Mouse (Mus musculus): Measurements from ENCODE around the gene Defb19. TPM values are rescaled to one million over a fixed set of nuclear protein-coding genes. Genes with fewer than 3 reads are reported as not detected.

The Defb19 gene
- polyA plus RNA-seq (2015; fragmentation: Illumina TruSeq; extraction: RNeasy Lipid Tissue Mini Kit (QIAGEN cat#74804); ENCODE audit: insufficient read depth, low read depth, low replicate concordance) = not detected

DNA sequence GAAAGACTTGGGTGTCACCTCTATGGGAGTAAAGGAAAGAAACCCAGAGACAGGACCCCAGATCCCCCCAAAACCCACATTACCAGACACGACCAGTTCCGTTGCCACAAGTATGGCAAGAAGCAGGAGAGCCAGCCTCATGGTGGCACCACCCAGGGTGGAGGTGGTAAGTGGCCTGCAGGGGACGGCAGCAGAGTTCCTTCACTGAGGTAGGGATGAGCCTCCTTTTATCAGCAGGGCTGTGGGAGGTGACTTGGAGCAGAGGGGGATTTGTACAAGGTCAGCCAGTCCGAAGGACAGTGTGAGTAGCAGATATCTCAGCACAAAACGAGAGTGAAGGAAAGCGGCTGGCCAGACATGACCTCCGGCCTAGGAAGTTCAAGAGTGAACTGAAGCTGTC lies at the start of gene Defb19:
Gene Defb19, minus strand, starts transcription at position 206 of the 400 bp plus-strand sequence.

DNA sequence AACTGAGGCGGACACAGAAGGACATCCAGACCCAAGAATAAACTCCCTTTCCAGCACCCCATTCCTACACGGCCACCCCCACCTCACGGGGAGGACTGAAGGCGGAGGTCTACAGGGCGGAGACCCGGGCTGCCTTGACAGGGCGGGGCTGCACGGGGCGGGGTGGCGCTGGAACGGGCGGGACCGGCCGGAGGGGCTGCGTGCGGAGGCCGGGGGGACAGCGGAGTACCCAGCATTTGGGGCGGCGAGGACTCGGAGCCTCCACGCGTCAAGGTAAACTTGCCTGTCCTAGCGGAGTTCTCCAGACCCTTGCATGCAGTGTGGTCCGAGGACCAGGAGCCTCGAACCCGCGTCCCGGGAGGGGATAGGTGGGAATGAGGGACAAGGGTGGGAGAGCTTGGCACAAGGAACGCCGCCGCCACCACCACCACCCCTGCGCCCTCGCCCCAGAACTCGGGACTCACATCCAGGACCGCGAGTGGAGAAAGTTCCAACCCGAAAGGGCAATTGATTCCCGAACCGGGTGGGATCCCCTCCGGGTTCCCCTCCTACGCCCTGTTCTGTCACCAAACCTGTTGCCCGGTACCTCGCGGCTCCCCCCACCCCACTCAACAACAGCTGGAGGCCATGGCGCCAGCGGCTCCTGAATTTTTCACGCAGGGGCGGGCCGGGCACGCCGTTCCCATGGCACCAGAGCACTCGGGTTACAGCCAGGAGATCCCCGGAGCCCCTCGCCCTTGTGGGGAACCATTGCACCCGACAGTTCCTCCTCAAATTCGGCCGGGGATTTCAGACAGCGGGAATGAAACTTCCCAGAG lies 46.9 kb upstream of the Defb19 start, which contains the start of gene Rem1:
Gene Rem1, plus strand, starts transcription at position 178 of the 818 bp plus-strand sequence.

DNA sequence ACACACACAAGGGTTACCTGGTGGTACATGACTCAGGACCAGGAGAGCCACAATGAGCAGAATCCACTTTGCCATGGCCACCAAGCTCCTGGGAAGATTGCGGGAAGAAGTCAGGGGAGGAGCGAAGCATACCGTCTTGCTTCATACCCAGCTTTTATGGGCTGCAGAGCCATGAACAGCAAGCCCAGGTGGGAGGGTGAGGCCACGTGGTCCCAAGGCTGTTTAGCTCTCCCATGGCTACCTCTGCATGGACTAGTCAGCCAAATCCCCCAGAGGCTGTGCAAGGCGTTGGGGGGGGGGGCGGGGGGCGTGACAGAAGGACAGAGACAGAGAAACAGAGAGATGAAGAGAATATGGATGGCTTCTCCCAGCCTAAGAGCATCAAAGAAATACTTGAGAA lies 42.8 kb upstream of the Defb19 start, which contains the start of gene Defb25:
Gene Defb25, minus strand, starts transcription at position 101 of the 400 bp plus-strand sequence.

DNA sequence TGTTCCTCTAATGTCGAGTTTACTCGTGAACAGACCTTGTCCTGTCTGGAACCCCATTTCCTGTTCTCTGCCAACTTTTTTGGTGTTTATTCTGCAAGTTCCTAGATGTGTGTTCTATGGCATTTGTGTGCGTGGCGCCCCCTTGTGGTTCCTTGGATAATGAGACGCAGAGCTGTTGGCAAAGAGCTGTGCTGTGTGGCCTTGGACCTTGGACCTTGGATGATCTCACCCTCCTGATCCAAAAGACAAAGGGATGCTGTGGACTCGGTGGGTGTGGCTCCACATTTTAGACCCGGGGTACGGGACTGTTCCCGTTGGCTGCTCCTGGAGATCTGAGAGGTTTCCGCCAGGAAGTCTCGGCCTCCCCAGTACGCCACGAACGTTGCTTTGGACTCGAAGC lies 23.9 kb upstream of the Defb19 start, which contains the start of gene Defb36:
Gene Defb36, plus strand, starts transcription at position 271 of the 400 bp plus-strand sequence.

DNA sequence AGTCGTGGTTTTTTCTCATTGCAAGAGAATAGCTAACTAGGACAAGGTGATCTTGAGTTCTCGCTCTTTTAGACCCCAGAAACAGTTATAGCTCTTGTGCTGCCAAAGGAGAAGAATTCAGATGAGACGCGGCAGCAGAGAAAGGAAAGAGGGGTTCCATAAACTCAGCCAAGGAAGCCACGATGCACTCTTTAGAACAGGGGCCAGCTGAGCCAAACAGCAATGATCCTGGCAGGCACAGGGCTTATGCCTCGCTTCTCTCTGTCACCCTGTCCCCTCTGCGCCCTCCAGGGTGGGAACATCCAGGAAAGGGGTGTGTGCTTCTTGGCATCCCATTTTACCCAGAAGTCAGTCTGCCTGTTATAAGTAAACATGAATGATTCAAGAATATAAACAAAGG lies 19.2 kb upstream of the Defb19 start, which contains the start of gene Defb45:
Gene Defb45, minus strand, starts transcription at position 101 of the 400 bp plus-strand sequence.

DNA sequence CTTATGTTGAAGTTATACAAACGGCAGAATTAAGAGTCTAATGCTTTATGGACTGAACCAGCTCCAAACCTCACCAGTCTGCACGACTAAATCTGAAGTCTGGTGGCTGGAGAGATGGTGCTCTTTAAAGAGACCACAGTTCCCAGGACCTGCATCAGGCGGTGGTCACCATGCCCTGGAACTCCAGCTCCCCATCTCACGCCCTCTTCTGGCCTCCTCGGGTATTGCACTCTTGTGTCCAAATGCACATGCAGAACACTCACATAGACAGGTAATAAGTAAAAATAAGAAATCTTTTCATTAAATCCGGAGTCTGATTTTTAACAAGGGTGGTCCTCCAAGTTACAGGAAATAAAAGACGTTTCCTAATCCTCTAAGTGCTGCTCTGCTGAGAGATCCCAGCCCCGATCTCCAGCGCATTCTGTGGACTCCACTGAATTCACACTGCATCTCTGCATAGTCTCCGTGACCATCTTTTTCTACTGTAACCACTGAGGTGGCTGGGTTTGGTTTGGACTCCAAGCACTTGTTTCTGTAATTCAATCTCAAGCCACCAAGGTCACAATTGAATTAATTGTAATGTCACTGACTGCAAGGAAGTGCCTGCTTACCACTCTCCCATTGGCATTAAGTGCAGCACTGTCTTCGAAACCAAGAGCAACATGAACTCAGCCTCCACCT lies 7.9 kb downstream of the Defb19 start, which contains the start of gene Defb21:
Gene Defb21, plus strand, starts transcription at position 631 of the 681 bp plus-strand sequence.

DNA sequence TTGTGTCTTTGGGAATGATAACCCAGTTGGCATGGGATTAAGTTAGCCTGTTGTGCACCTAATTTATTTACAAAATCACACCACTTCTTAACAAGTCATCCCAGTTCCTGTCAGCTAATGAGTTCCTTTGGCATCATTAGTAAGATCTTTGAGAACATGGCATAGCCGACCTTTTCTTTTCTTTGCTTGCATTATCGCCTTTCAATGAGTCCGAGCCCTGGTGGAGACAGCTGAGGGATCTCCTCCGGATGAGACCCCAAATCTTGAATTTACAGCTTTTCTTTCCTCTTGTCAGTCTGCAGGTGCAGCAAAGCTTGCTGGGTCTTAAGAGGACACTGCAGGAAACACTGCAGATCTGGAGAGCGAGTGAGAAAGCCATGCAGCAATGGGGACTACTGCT lies 11.1 kb downstream of the Defb19 start, which contains the start of gene Gm17416:
Gene Gm17416, plus strand, starts transcription at position 301 of the 400 bp plus-strand sequence.

DNA sequence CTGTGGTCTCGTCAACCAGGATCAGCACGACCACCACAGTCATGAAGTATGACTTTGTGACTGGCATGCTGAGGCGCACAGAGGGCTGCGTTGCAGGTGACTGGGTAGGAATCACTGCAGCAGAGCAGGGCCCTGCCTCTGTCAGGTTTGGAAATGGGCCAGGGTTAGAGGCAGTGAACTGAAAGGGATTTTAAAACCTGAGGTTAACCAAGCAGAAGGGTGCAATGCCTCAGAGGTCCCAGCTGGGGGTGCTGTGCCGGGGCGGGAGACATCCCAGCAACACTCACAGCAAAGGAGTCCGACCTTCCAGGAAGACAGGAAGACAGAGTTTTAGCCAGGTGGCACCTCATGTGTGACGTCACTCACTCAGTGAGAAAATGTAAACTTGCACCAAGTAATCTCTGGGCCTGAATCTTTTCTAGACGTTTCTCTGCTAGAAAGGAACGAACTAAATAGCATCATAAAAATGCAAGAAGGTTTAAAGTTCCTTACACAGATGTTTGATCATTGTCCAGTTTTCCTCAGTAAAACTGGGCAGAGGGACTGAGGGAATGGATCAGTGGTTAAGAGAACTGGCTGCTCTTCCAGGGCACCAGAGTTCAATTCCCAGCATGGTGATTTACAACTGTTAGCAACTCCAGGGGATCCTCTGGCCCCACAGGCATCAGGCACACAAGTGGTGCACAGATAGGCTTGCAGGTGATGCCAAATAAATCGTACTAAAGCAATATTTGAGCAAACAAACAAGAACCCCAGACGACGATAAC lies 40.0 kb downstream of the Defb19 start, which contains the start of gene Defb29:
Gene Defb29, minus strand, starts transcription at position 155 of the 767 bp plus-strand sequence.

Other genes starting within 250 kb of the Defb19 start
- gene Rbck1, start 247.7 kb downstream of the Defb19 start, polyA plus RNA-seq (2015; fragmentation: Illumina TruSeq; extraction: RNeasy Lipid Tissue Mini Kit (QIAGEN cat#74804); ENCODE audit: insufficient read depth, low read depth, low replicate concordance) = 29.0 TPM
- gene Trib3, start 236.3 kb downstream of the Defb19 start, polyA plus RNA-seq (2015; fragmentation: Illumina TruSeq; extraction: RNeasy Lipid Tissue Mini Kit (QIAGEN cat#74804); ENCODE audit: insufficient read depth, low read depth, low replicate concordance) = 2.0 TPM
- gene Nrsn2, start 203.7 kb downstream of the Defb19 start, polyA plus RNA-seq (2015; fragmentation: Illumina TruSeq; extraction: RNeasy Lipid Tissue Mini Kit (QIAGEN cat#74804); ENCODE audit: insufficient read depth, low read depth, low replicate concordance) = not detected
- gene Sox12, start 182.2 kb downstream of the Defb19 start, polyA plus RNA-seq (2015; fragmentation: Illumina TruSeq; extraction: RNeasy Lipid Tissue Mini Kit (QIAGEN cat#74804); ENCODE audit: insufficient read depth, low read depth, low replicate concordance) = 1.8 TPM
- gene Zcchc3, start 165.3 kb downstream of the Defb19 start, polyA plus RNA-seq (2015; fragmentation: Illumina TruSeq; extraction: RNeasy Lipid Tissue Mini Kit (QIAGEN cat#74804); ENCODE audit: insufficient read depth, low read depth, low replicate concordance) = 1.1 TPM
- gene 6820408C15Rik, start 164.7 kb downstream of the Defb19 start, polyA plus RNA-seq (2015; fragmentation: Illumina TruSeq; extraction: RNeasy Lipid Tissue Mini Kit (QIAGEN cat#74804); ENCODE audit: insufficient read depth, low read depth, low replicate concordance) = not detected
- gene Defb23, start 115.7 kb downstream of the Defb19 start, polyA plus RNA-seq (2015; fragmentation: Illumina TruSeq; extraction: RNeasy Lipid Tissue Mini Kit (QIAGEN cat#74804); ENCODE audit: insufficient read depth, low read depth, low replicate concordance) = not detected
- not detected for gene Defb20, start 103.2 kb downstream of the Defb19 start, polyA plus RNA-seq (2015; fragmentation: Illumina TruSeq; extraction: RNeasy Lipid Tissue Mini Kit (QIAGEN cat#74804); ENCODE audit: insufficient read depth, low read depth, low replicate concordance)
- not detected for gene Defb22, start 90.2 kb downstream of the Defb19 start, polyA plus RNA-seq (2015; fragmentation: Illumina TruSeq; extraction: RNeasy Lipid Tissue Mini Kit (QIAGEN cat#74804); ENCODE audit: insufficient read depth, low read depth, low replicate concordance)
- not detected for gene Defb26, start 68.6 kb downstream of the Defb19 start, polyA plus RNA-seq (2015; fragmentation: Illumina TruSeq; extraction: RNeasy Lipid Tissue Mini Kit (QIAGEN cat#74804); ENCODE audit: insufficient read depth, low read depth, low replicate concordance)
- gene Defb28, start 62.1 kb downstream of the Defb19 start, polyA plus RNA-seq (2015; fragmentation: Illumina TruSeq; extraction: RNeasy Lipid Tissue Mini Kit (QIAGEN cat#74804); ENCODE audit: insufficient read depth, low read depth, low replicate concordance) = not detected
- gene Defb29, start 40.2 kb downstream of the Defb19 start, polyA plus RNA-seq (2015; fragmentation: Illumina TruSeq; extraction: RNeasy Lipid Tissue Mini Kit (QIAGEN cat#74804); ENCODE audit: insufficient read depth, low read depth, low replicate concordance) = not detected
- gene Gm17416, start 11.0 kb downstream of the Defb19 start, polyA plus RNA-seq (2015; fragmentation: Illumina TruSeq; extraction: RNeasy Lipid Tissue Mini Kit (QIAGEN cat#74804); ENCODE audit: insufficient read depth, low read depth, low replicate concordance) = not detected
- not detected for gene Defb21, start 7.6 kb downstream of the Defb19 start, polyA plus RNA-seq (2015; fragmentation: Illumina TruSeq; extraction: RNeasy Lipid Tissue Mini Kit (QIAGEN cat#74804); ENCODE audit: insufficient read depth, low read depth, low replicate concordance)
- not detected for gene Defb45, start 19.1 kb upstream of the Defb19 start, polyA plus RNA-seq (2015; fragmentation: Illumina TruSeq; extraction: RNeasy Lipid Tissue Mini Kit (QIAGEN cat#74804); ENCODE audit: insufficient read depth, low read depth, low replicate concordance)
- gene Defb36, start 24.0 kb upstream of the Defb19 start, polyA plus RNA-seq (2015; fragmentation: Illumina TruSeq; extraction: RNeasy Lipid Tissue Mini Kit (QIAGEN cat#74804); ENCODE audit: insufficient read depth, low read depth, low replicate concordance) = not detected
- gene Defb25, start 42.7 kb upstream of the Defb19 start, polyA plus RNA-seq (2015; fragmentation: Illumina TruSeq; extraction: RNeasy Lipid Tissue Mini Kit (QIAGEN cat#74804); ENCODE audit: insufficient read depth, low read depth, low replicate concordance) = not detected
- 3.5 TPM for gene Rem1, start 46.6 kb upstream of the Defb19 start, polyA plus RNA-seq (2015; fragmentation: Illumina TruSeq; extraction: RNeasy Lipid Tissue Mini Kit (QIAGEN cat#74804); ENCODE audit: insufficient read depth, low read depth, low replicate concordance)
- gene H13, start 89.1 kb upstream of the Defb19 start, polyA plus RNA-seq (2015; fragmentation: Illumina TruSeq; extraction: RNeasy Lipid Tissue Mini Kit (QIAGEN cat#74804); ENCODE audit: insufficient read depth, low read depth, low replicate concordance) = 32.3 TPM
- gene Mcts2, start 106.7 kb upstream of the Defb19 start, polyA plus RNA-seq (2015; fragmentation: Illumina TruSeq; extraction: RNeasy Lipid Tissue Mini Kit (QIAGEN cat#74804); ENCODE audit: insufficient read depth, low read depth, low replicate concordance) = 4.3 TPM
- gene Id1, start 155.9 kb upstream of the Defb19 start, polyA plus RNA-seq (2015; fragmentation: Illumina TruSeq; extraction: RNeasy Lipid Tissue Mini Kit (QIAGEN cat#74804); ENCODE audit: insufficient read depth, low read depth, low replicate concordance) = 35.6 TPM
- gene Cox4i2, start 173.9 kb upstream of the Defb19 start, polyA plus RNA-seq (2015; fragmentation: Illumina TruSeq; extraction: RNeasy Lipid Tissue Mini Kit (QIAGEN cat#74804); ENCODE audit: insufficient read depth, low read depth, low replicate concordance) = not detected